Mouse (Mus musculus) frontal cortex, postnatal 14 days (tissue): ENCODE data around the gene Elmo1.

Experiments used
- DNase-seq, 2 experiments: peaks; one replicate each; pipeline ENCODE4 v3.0.0; 2022; ENCODE audit warnings: low spot score in 2 of 2

The Elmo1 gene

GRCm38 (mm10) chr13:20263173-20263572 is 172.8 kb downstream of the Elmo1 start:
- DNase-seq = no peak

- no peak for DNase-seq
These were observed 179.8 kb downstream of the Elmo1 start for GRCm38 (mm10) chr13:20270148-20270547.

- no peak for DNase-seq
These were observed 181.4 kb downstream of the Elmo1 start for GRCm38 (mm10) chr13:20271799-20272198.

- no peak for DNase-seq
These were observed 182.2 kb downstream of the Elmo1 start for GRCm38 (mm10) chr13:20272562-20272961.

DNA sequence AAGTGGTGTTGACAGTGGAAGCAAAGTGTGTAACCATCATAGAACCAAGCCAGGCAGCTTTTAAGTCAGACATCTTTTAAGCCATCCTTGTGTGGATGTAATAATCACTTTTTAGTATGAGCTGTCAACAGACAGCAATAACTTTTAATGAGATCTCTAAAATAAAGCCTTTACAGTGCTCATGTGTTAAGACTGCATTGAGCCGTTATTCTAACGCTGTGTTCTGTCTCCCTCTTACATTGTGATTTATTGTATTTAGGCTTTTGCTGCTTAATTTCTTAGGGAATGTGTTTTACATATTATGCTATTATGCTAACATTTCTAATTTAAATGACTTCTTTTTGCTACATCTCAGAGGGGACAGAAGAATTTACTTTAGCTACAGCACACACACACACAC is 189.5 kb downstream of the Elmo1 start:
- no peak for DNase-seq

- DNase-seq = no peak
These were observed 193.5 kb downstream of the Elmo1 start for GRCm38 (mm10) chr13:20283891-20284290.

- DNase-seq = no peak
These were observed 196.3 kb downstream of the Elmo1 start for GRCm38 (mm10) chr13:20286680-20287079.

DNA sequence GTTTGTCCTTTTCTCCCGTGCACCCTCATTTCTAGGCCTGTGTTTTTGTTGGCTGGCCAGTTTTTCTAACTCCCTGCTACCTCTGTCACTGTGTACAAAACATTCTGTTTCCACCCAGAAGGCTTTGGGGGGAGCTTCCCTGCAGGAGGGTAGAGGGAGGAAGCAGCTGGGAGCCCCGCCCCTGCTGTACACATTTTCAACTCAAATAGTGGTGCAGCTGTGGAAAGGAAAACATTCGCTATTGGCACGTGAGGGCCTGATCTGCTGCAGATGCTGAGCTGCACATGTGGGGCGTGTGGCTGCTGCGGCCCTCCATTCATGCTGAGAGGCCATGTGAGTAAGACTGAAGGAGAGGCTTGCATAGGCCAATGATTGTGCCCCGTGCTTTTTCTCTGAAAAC is 198.0 kb downstream of the Elmo1 start:
- no peak for DNase-seq

DNA sequence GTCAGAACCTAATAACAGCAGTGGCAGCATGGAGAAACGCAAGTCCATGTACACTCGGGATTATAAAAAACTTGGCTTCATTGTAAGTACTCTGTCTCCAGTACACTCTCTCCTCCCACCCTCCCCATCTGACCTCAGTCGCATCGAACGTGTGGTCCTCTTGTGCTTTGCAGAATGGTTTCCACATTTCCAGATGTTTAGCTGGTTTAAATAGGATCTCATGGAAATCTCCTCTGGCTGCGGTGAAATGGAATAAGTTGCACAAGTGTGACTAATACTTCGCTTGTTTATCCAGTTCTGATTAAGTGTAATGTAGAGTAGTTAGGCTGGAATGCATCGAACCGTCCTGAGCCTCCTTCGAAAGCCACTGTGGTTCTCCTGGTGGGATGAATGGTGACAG is 200.0 kb downstream of the Elmo1 start:
- DNase-seq = no peak

DNA sequence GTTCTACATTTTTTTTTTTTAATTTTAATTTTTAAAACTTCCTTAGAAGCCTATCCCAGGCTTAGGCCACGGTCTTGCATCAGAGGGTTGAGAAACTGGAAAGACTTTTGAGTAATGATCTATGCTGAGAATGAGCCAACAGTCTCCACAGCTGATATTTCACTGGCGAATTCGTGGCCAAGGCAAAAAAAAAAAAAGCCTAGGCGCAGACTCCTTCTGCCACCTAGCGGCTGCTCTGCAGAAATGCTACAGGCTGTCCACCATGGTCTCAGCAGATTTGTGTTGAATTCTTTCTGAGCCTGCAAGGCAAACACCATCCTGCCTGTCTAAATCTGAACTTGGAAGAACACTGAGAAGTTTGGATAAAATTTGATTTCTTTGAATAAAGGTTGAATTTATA is 202.0 kb downstream of the Elmo1 start:
- DNase-seq = peak in 1 of 2 experiments; percentile 20

GRCm38 (mm10) chr13:20295278-20295970 is 205.0 kb downstream of the Elmo1 start:
- DNase-seq = no peak

GRCm38 (mm10) chr13:20297841-20298240 is 207.4 kb downstream of the Elmo1 start:
- peak in 1 of 2 experiments; percentile 65 for DNase-seq

DNA sequence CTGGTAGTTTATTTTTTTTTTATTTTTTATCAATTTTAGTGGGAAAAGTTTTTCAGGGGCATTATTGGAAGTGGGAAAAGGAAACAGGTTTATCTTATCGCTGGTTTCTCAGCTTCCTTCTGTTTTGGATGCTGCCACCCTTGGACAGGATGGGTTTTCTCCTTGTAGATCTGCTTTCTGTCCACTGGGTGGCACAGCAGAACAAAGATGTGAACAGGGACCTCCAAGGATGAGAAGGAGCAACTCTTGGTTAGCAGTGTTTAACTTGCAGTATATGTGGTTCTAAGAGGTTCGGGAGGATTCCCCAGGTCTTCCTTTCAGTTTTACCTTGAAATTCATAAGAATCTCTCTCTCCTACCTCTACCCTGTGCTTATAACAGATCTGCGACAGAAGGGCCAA is 209.0 kb downstream of the Elmo1 start:
- peak in 1 of 2 experiments; percentile 26 for DNase-seq

DNA sequence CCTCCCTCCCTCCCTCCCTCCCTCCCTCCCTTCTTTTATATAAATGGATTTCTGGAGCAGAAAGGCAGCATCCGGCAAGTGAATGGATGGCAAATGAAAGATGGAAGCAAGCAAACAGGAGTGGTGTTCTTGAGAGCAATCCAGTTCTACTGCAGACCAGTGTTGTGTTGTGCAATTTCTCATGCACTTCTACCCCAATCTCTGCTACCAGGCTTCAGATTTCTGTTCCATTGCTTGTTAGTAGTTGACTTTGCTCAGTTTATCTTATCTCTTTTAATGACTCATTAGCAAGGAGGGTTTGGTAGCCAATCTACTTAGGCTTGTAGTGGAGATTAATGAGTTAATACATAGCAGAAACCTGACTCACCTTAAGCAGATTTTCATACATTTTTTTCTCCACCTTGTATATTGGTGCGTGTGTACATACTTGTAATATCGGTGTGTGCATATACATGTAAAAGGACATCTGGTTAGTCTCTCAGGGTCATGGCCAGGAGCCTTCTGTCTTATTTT is 209.7 kb downstream of the Elmo1 start:
- DNase-seq = no peak

DNA sequence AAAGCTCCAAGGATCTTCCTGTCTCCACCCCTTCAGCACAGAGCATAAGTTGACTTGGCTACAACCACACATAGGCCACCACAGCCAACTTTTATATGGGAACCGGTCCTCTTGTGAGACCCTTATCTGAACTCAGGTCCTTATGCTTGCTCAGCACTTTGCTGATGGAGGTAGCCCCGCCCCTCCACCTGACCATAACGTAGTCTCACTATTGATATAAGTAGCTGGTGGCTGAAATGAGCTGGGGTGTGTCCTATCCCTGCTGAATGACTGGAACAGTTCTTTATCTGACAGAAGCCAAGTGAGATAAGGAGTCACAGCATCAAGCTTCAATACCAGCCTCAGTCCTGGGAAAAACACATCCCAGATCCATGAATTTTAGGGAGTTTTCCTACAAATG is 210.2 kb downstream of the Elmo1 start:
- no peak for DNase-seq

- DNase-seq = no peak
These were observed 211.4 kb downstream of the Elmo1 start for GRCm38 (mm10) chr13:20301760-20302159.

- no peak for DNase-seq
These were observed 215.2 kb downstream of the Elmo1 start for GRCm38 (mm10) chr13:20305621-20306020.

DNA sequence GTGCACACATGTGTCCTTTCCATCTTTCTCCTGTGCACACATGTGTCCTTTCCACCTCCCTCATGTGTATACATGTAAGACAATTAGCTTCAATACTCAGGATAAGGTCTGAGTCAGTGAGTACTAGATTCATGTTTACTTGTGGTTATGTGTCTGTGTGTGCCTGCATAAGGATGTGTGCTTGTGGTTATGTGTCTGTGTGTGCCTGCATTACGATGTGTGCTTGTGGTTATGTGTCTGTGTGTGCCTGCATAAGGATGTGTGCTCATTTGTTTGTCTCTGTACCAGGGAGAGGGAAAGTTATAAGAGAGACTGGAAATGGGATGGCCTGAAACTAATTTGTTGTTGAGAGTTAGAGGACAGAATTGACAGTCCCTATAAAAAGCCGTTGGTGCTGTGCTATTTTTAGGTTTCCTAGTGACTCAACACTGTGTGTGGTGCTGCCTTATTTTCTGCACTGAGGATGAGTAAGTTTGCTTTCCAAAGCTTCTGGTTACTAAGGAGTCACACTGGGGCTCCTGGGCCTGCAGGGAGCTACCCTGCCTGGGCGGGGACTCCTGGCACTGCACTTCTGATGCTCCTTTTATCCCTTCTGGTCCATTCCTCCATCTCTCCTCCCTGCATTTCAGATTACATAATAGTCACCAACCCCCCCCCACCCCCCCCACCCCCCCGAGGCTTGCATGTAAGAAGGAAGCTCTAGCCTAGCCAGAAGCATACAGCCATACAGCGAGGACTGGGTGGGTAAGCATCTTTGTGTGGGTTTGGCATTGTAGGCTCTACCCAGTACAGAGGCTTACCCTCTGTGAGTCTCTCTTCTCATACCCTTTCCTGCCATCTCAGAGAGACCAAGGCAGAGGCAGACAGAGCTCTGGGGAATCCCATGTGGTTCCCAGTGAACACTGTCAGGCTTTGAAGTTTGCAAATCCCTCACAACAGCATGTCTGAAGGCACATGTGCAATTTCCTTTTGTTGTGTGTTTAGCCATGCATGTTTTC is 216.1 kb downstream of the Elmo1 start:
- peak; percentile 20 to 36 for DNase-seq

DNA sequence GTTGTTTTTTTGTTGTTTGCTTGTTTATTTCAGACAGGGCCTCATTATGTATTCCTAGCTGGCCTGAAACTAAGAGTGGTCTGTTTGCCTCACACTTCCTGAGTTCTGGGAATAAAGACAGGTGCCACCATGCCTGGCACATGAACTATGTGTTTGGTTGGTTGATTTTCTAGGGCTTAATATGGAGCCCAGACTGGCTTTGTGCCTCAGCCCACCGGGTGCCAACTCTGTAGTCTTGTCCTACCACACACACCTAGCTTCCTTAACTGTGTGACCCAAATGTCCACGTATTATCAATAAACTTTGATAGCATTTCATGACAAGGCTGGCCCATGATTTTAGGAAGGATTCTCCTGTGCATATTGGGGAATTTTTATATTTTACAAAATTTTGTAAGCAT is 217.0 kb downstream of the Elmo1 start:
- DNase-seq = no peak

- peak; percentile 69 to 84 for DNase-seq
These were observed 221.2 kb downstream of the Elmo1 start for GRCm38 (mm10) chr13:20311612-20312011.

DNA sequence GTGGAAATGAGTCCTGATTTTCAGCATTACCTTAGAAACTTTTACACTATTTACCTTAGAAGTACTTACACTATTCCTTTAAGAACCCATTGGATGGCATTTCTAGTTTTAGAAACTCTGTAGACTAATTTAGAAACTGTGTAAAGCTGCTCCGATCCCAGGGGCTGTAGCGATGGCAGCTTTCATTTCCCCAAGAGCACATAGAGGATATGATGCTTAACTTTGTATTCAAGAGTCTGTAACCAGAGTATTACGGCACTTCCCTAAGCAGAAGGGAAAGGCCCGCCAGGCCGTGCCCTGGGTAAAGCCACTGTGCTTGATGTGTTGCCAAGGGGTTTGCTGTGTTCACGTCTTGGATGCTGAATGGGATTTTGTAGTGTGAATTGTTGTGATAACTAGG is 222.9 kb downstream of the Elmo1 start:
- no peak for DNase-seq

DNA sequence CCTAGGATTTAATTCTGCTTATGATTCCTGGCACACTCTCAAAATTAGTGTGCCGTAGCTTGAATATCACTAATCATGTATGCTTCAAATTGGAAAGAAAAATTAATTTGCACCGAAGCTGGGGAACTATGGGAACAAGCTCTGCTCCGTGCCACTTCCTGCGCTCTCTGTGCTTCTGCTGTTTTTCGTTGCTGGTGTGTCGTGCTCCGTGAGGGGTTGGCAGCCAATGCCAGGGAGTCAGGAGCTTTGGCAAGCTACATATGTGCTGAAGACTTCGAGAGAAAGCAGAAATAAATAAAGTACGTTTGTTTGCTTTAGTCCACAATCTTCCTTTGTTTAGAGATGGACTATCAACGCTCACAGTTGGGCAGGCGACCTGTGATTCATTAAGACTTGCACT is 225.7 kb downstream of the Elmo1 start:
- DNase-seq = no peak
